Mouse (Mus musculus): ENCODE results near the gene Anks6. TPM values are rescaled to one million over a fixed set of nuclear protein-coding genes. Genes with fewer than 3 reads are reported as not detected.

The Anks6 gene
- polyA plus RNA-seq, 1 experiment from 2014 or later: 0.14 TPM

DNA sequence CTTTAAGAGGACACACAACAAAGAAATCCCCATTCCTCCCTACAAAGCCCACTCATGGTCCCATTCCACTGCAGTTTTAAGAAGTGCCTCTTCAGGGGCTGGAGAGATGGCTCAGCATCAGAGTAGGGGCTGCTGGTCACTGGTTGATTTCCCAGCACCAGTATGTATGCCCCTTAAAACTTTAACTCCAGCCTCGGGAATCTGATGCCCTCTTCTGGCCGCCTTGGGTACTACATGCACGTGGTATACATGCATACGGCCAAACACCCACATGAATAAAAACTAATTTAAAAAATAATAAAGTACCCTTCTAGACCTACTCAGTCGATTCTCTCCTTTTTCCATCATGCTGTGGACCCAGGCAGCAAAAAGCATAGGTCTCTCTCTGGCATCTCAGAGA is 36.7 kb downstream of the Anks6 start:
- no peak overlapping the region for H3K4me2 ChIP-seq (ENCODE audit: low read depth, low read length)
- TF ChIP-seq EP300 (IDR thresholded peaks at IDR 0.05; ENCODE audit: low read depth) (no peak), CTCF (IDR thresholded peaks at IDR 0.05; ENCODE audit: low read depth) (peak; percentile 80)
- H3K27me3 ChIP-seq (ENCODE audit: insufficient read depth, low read length): no peaks in the 10 kb centered on the region
- no peaks in the 10 kb centered on the region for H3K9me3 ChIP-seq (ENCODE audit: low read length)
- DNase-seq (peak; percentile 77), ATAC-seq (no peak)
- H3K9ac ChIP-seq (replicated peaks): no peak overlapping the region
- 11% methylated on average over 5 of the region's 5 CpGs for whole genome bisulfite sequencing (ENCODE audit: insufficient replicate concordance)
- H3K4me3 ChIP-seq (ENCODE audit: low read depth, low read length): no peak overlapping the region
- no peaks in the 10 kb centered on the region for H3K36me3 ChIP-seq (replicated peaks; ENCODE audit: insufficient read depth, low read length)
- no peaks in the 10 kb centered on the region for H3K4me1 ChIP-seq (ENCODE audit: insufficient read depth)
- no peak overlapping the region for H3K27ac ChIP-seq (ENCODE audit: low read depth)

DNA sequence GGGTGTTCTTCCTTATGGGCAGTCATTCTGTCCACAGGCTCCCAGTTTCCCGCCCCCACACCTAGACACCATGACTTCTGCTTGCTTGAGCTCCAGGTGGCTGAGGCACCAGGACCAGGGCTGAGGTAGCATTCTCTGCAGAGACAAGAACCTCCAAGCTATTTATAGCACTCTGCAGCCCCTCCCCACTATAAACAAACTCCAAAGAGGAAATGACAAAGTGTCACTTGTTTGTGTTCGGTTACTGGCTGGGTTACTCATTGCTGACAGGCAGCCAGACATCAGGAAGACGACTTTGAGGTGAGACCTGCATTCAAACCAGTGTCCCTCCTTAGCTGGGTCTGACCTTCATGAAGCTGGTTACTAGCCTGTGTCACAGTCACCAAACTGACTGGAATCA is 42.1 kb downstream of the Anks6 start:
- no peaks in the 10 kb centered on the region for H3K36me3 ChIP-seq (replicated peaks; ENCODE audit: insufficient read depth, low read length)
- H3K9me3 ChIP-seq (ENCODE audit: low read length): no peaks in the 10 kb centered on the region
- ATAC-seq (no peak), DNase-seq (no peak)
- TF ChIP-seq EP300 (IDR thresholded peaks at IDR 0.05; ENCODE audit: low read depth) (no peak), CTCF (IDR thresholded peaks at IDR 0.05; ENCODE audit: low read depth) (no peak)
- no peak overlapping the region for H3K9ac ChIP-seq (replicated peaks)
- H3K27me3 ChIP-seq (ENCODE audit: insufficient read depth, low read length): no peaks in the 10 kb centered on the region
- no peak overlapping the region for H3K27ac ChIP-seq (ENCODE audit: low read depth)
- H3K4me3 ChIP-seq (ENCODE audit: low read depth, low read length): no peak overlapping the region
- H3K4me2 ChIP-seq (ENCODE audit: low read depth, low read length): no peak overlapping the region
- H3K4me1 ChIP-seq (ENCODE audit: insufficient read depth): peaks cover 13% of the 10 kb centered on the region
- 27% methylated on average over 3 of the region's 3 CpGs for WGBS (ENCODE audit: insufficient replicate concordance)

DNA sequence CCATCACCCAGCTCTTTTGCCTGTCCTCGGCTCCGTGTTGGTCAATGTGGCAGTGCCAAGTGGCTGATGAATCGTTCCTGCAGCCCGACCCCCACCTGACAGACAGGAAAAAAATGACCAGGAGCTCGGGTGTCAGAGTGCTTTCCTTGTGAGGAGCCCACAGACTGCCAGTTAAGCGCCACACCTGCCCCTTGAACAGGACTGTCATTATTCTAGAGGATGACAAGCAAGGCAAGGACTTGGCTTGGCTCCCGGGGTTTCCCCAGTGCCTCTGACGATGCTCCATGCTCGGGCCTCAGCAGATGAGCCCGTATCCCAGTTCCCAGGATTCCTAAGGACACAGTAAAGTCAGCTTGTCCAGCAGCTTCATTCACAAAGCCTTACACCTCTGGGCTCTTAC is 44.8 kb downstream of the Anks6 start:
- H3K27ac ChIP-seq (ENCODE audit: low read depth): no peak overlapping the region
- H3K27me3 ChIP-seq (ENCODE audit: insufficient read depth, low read length): 0 out of 2 replicates have a peak, but pooled peaks cover 3% of the 10 kb centered on the region
- 72% methylated on average over 10 of the region's 10 CpGs for WGBS (ENCODE audit: insufficient replicate concordance)
- no peak for DNase-seq
- no peak for ATAC-seq
- no peaks in the 10 kb centered on the region for H3K36me3 ChIP-seq (replicated peaks; ENCODE audit: insufficient read depth, low read length)
- no peak overlapping the region for H3K4me3 ChIP-seq (ENCODE audit: low read depth, low read length)
- H3K9me3 ChIP-seq (ENCODE audit: low read length): no peaks in the 10 kb centered on the region
- H3K9ac ChIP-seq (replicated peaks): no peak overlapping the region
- TF ChIP-seq CTCF (IDR thresholded peaks at IDR 0.05; ENCODE audit: low read depth) (no peak), EP300 (IDR thresholded peaks at IDR 0.05; ENCODE audit: low read depth) (no peak)
- peaks cover 14% of the 10 kb centered on the region for H3K4me1 ChIP-seq (ENCODE audit: insufficient read depth)
- H3K4me2 ChIP-seq (ENCODE audit: low read depth, low read length): no peak overlapping the region

DNA sequence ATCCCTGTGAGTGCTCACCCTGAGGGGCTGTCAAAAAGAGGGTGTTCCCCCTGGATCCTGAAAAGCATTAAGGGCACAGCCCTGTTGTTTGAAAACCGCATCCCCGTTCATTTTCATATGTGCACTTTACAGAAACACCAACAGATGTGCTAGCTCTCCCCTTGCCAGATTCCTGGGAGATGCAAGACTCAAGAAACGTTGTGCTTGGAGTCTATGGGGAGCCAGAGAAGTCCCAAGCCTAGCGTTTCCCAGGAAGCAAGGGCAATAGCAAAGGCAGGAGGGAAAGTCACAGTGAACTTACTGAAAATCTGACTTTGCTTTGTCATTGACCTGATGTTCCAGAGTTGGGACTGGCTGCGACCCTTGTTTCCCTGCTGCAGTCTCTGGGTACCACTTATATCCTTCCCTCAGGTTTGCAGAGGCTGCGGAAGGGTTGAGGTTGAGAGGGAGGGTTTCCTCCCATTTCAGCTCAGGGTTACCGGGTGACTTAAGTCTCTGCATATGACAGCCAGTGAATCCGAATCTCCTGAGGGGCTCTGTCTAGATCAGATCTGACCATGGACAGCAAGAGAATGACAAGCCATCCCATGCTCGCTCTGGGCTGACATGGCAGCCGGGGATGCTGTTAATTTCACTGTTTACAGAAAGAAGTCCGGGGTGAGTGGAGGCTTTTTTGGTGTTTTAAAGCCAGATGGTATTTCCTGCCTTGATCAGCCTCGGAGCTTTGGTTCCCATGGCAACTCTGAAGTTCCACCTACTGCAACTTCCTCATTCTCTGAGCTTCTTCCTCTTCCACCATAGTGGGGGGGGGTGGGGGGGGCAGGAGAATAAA is 46.6 kb downstream of the Anks6 start:
- no peak overlapping the region for H3K9ac ChIP-seq (replicated peaks)
- peak overlapping the region; percentile 53 for H3K4me2 ChIP-seq (ENCODE audit: low read depth, low read length)
- H3K4me3 ChIP-seq (ENCODE audit: low read depth, low read length): peak overlapping the region; percentile 30; the same call in 1 of the 2 replicates
- 0 out of 2 replicates have a peak, but pooled peaks cover 3% of the 10 kb centered on the region for H3K27me3 ChIP-seq (ENCODE audit: insufficient read depth, low read length)
- ATAC-seq (peak; percentile 50), DNase-seq (peak; percentile 61)
- H3K27ac ChIP-seq (ENCODE audit: low read depth): peak overlapping the region; percentile 66
- no peak for TF ChIP-seq CTCF (IDR thresholded peaks at IDR 0.05; ENCODE audit: low read depth)
- no peak for TF ChIP-seq EP300 (IDR thresholded peaks at IDR 0.05; ENCODE audit: low read depth)
- peaks cover 14% of the 10 kb centered on the region for H3K4me1 ChIP-seq (ENCODE audit: insufficient read depth)
- no peaks in the 10 kb centered on the region for H3K36me3 ChIP-seq (replicated peaks; ENCODE audit: insufficient read depth, low read length)
- 23% methylated on average over 12 of the region's 12 CpGs for WGBS (ENCODE audit: insufficient replicate concordance)
- no peaks in the 10 kb centered on the region for H3K9me3 ChIP-seq (ENCODE audit: low read length)

DNA sequence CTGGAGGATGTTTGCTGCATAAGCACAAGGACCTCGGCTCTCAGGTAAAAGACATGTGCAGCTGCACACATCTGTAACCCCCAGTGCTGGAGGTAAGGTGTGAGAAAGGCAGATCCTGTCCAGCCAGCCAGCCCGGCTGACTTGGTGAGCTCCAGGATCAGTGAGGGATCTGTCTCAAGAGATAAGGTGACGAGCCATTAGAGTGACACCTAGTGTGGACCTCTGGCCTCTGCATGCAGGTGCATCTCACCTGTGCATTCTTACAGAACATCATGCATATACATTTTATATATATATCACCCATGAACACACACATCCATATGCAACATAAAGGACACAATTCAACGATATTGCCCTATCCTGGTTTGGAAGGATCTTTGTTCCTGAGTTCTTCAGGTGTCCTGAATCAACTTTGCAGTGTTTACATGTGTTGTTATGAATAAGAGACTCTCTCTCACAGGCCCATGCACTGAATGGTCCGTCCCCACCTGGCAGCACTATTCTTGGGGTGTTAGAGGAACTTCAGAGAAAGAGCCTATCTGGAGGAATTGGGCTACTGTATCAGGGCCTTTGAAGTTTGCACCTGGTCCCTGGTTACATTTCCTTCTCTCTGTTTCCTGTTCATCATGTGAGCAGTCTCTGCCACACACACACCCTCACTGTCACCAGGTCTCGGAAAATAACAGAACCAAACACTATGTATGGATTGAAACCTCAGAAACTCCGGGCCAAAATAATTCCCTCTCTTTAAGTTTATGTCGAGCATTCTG is 56.4 kb downstream of the Anks6 start:
- Histone ChIP-seq H3K4me3 (ENCODE audit: low read depth, low read length) (no peak overlapping the region), H3K27ac (ENCODE audit: low read depth) (no peak overlapping the region), H3K4me2 (ENCODE audit: low read depth, low read length) (no peak overlapping the region), H3K27me3 (ENCODE audit: insufficient read depth, low read length) (no peaks in the 10 kb centered on the region; the same call in 1 of the 2 replicates), H3K9me3 (ENCODE audit: low read length) (no peaks in the 10 kb centered on the region), H3K9ac (replicated peaks) (no peak overlapping the region), H3K4me1 (ENCODE audit: insufficient read depth) (no peaks in the 10 kb centered on the region), H3K36me3 (replicated peaks; ENCODE audit: insufficient read depth, low read length) (no peaks in the 10 kb centered on the region)
- whole genome bisulfite sequencing (ENCODE audit: insufficient replicate concordance): 45% methylated on average over 8 of the region's 8 CpGs
- DNase-seq (no peak), ATAC-seq (no peak)
- TF ChIP-seq EP300 (IDR thresholded peaks at IDR 0.05; ENCODE audit: low read depth) (no peak), CTCF (IDR thresholded peaks at IDR 0.05; ENCODE audit: low read depth) (peak; percentile 47)

DNA sequence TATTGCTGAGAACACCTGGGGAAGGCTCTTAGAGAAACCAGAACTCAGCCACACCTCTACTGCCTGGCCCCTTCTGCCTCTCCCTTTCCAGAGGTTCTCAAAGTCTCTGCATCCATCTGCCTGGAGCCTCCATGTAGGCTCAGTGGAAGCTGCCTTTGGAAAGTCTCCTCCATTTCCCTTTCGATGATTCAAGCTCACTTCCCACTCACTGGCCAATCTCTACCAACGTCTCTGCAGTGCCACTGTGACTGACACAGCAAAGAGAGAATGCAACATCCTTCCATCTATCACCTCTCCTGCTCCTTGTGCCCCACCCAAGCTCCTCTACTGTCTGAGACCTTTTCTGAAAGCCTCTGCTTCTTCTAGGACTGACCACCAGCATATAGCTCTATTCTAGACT is 59.3 kb downstream of the Anks6 start:
- Histone ChIP-seq H3K4me2 (ENCODE audit: low read depth, low read length) (no peak overlapping the region), H3K27me3 (ENCODE audit: insufficient read depth, low read length) (peaks cover 12% of the 10 kb centered on the region), H3K27ac (ENCODE audit: low read depth) (no peak overlapping the region), H3K36me3 (replicated peaks; ENCODE audit: insufficient read depth, low read length) (no peaks in the 10 kb centered on the region), H3K9ac (replicated peaks) (no peak overlapping the region), H3K9me3 (ENCODE audit: low read length) (no peaks in the 10 kb centered on the region), H3K4me1 (ENCODE audit: insufficient read depth) (no peaks in the 10 kb centered on the region), H3K4me3 (ENCODE audit: low read depth, low read length) (no peak overlapping the region)
- ATAC-seq (no peak), DNase-seq (no peak)
- no peak for TF ChIP-seq CTCF (IDR thresholded peaks at IDR 0.05; ENCODE audit: low read depth)
- WGBS (ENCODE audit: insufficient replicate concordance): 74% methylated on average over 2 of the region's 2 CpGs

All from liver, postnatal 0 days (tissue).